Mouse (Mus musculus): ENCODE measurements around the gene Fmo5. TPM values are rescaled to one million over a fixed set of nuclear protein-coding genes. Genes with fewer than 3 reads are reported as not detected.

The Fmo5 gene
- polyA plus RNA-seq, 2 experiments from 2014 or later: 13.4 to 14.9 TPM

GRCm38 (mm10) chr3:97633456-97633855, 4.9 kb downstream of the Fmo5 start:
- no peak for ATAC-seq

DNA sequence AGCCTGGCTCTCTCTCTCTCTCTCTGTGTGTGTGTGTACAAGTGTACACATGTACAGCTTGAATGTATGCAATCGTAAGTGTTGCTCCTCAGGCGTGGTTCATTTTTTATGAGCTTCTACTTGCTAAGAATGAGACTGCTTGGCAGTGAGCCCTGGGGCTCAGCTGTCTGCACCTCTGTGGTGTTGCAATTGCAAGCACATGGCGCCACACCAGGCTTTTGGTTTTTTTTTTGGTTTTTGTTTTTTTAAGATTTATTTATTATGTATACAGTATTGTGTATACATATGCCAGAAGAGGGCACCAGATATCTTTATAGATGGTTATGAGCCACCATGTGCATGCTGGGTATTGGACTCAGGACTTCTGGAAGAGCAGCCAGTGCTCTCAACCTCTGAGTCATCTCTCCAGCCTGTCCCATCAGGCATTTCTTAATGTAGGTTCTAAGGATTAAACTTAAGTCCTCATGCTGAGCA, 5.7 kb downstream of the Fmo5 start:
- ATAC-seq: no peak

GRCm38 (mm10) chr3:97641396-97641795, 12.8 kb downstream of the Fmo5 start:
- ATAC-seq: no peak

- no peak for ATAC-seq
These were observed 13.4 kb downstream of the Fmo5 start for GRCm38 (mm10) chr3:97642001-97642400.

GRCm38 (mm10) chr3:97648518-97648917, 19.9 kb downstream of the Fmo5 start:
- ATAC-seq: no peak

DNA sequence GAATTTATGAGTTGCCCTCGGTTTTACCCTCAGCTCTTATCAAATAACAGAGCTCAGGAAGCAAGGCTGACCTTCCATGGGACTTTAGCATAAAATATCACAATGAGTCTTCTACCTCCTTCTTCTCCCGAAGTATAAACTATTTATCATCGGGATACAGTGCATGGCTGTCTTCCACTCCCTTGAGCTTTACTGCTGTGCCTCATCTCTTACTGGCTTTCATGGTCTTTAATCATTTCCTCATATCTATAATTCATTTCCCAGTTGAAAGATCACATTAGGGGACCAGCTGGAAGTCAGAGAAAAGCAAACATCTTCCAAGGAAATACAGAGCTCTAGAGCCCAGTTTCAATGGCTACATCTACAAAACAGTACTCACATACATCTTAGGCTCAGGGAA, 20.4 kb downstream of the Fmo5 start:
- ATAC-seq: no peak

GRCm38 (mm10) chr3:97649469-97649868, 20.9 kb downstream of the Fmo5 start:
- no peak for ATAC-seq

- ATAC-seq: no peak
These were observed 23.0 kb downstream of the Fmo5 start for GRCm38 (mm10) chr3:97651604-97652003.

DNA sequence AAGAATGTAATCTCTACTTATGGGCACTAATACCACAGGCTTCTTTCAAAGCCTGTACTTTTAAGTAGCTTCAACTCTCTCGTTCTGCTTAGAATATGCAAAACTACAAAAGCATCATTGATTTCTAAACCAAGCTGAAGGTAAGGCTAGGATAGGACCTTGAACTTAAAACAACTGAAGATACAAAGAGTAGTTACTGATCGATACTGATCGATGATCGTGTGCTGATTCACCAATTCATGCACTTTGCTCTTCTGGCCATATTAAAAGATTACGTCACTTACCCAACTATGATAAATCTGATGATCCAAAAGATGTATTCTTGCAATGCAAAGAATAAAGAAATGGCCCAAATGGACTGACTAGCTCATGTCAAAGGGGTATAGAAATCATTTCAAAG, 25.2 kb downstream of the Fmo5 start:
- no peak for ATAC-seq

DNA sequence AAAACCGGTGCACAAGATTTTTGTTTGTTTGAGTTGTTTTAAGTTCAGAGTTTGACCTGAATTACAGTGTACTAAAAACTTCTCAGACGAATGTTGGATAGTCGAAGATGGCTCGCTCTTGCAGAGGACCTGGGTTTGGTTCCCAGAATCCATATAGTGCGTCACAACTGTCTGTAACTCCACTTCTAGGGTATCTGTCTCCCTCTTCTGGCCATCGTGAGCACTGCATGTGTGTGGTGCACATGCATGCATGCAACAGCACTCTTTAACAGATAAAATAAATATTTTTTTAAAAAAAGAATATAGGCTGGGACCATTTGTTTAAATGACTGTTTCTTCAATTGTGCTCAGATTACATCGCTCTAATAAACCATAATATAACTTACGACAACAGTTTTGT, 26.3 kb downstream of the Fmo5 start:
- ATAC-seq: no peak

DNA sequence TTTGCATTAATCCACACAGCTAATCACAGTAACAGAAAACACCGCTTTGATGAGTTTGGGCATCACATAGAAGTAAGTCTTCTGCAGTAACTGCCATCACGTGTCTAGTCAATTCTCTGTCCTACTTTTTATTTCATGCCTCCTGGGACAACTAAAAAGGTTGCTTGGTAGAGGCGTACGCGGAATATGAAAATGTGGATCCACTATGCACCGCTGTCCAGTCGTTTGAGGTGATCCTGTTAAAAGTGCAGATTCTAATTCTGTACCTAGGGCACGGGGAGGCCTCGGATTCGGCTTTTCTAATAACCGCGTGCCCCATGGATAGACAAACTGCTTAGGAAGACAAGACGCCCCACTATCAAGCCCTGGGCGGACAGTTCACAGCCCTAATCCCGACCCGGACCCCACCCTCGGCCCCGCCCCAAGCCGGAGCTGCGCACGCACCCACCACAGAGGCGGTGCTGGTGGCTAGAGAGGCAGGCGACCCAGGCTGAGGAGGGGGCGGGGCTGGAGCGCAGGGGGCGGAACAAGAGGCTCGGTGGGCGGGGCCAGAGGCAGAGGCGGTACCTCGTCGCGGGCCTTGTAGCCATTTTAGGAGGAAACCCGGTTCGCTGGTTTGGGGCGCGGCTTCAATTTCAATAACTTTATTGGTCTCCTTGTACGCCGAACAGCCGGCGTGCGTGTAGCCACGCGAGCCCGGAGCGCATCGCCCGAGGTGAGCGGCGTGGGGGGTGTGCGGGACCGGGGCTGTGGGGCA, 29.2 kb downstream of the Fmo5 start, which contains the start of gene Prkab2:
Gene Prkab2, plus strand, starts transcription at position 539 of the 757 bp plus-strand sequence.
- peak; percentile 91 for ATAC-seq

GRCm38 (mm10) chr3:97658426-97659193, 30.0 kb downstream of the Fmo5 start:
- peak; percentile 66 for ATAC-seq

DNA sequence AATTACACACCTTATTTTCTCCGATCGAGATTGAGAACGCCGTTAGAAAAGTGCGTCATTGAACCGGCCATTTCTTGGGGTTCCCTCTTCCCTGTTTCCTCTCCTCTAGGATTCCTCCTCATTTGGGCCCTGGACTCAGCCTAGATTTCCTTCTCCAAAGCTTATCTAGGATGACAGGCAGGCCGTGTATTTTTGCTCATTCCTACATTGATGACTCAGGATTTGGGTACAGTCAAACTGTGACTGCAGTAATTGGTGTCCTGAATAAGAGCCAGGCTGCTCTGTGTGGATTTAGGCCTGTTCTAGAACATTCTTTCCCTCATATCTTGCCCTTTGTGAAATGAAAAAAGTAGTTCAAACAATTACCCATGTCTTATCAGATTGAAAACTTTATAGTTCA, 31.1 kb downstream of the Fmo5 start:
- no peak for ATAC-seq

GRCm38 (mm10) chr3:97661206-97661605, 32.6 kb downstream of the Fmo5 start:
- ATAC-seq: no peak

DNA sequence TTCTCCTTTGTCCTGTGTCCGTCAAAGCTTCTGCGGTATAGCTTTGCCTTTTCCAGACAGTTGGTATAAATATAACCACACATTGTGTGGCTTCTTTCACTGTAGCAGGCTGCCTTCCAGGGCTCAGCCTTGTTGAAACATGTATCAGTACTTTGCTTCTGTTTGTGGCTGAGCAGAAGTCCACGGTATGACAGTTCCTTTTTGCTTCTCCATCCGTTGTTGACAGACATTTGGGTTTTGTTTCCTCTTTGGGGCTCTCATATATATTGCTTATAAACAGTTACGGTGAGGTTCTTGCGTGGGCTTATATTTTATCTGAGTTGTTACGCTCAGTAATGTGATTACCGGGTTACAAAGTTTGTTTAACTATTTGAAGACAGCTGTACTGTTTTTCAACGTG, 36.9 kb downstream of the Fmo5 start:
- no peak for ATAC-seq

- no peak for ATAC-seq
These were observed 37.5 kb downstream of the Fmo5 start for GRCm38 (mm10) chr3:97666154-97666553.

DNA sequence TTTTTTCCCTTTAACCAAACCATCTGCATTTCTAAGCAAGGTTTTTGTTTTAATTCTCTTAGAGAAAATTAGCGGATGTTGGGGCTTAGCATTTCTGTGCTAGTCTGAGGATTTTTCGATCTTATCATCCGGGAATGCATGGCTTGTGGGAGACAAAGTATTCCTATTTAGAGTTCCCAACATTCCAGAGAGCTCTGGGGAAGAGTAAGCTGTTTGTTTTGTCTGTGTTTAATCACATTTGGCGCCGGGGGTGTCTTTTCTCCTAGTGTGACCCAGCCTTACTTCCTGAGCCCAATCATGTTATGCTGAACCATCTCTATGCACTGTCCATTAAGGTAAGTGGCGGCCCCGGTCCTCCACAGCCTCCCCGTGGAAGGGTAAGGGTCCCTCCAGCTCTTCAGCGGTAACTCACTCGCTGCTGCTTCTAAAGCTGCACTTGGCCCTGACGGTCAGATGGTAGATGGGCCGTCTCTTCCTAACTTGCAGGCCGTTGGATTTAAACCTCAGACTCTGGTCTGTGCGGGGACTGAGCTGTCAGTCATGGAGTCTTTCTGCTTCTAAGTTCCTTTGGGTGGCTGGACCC, 38.6 kb downstream of the Fmo5 start:
- ATAC-seq: no peak

- ATAC-seq: no peak
These were observed 46.1 kb downstream of the Fmo5 start, which contains the start of gene Gm17651 for GRCm38 (mm10) chr3:97674644-97675110. Gm17651 (minus strand) TSS chr3:97674694.

- ATAC-seq: no peak
These were observed 47.5 kb downstream of the Fmo5 start for GRCm38 (mm10) chr3:97676126-97676525.

DNA sequence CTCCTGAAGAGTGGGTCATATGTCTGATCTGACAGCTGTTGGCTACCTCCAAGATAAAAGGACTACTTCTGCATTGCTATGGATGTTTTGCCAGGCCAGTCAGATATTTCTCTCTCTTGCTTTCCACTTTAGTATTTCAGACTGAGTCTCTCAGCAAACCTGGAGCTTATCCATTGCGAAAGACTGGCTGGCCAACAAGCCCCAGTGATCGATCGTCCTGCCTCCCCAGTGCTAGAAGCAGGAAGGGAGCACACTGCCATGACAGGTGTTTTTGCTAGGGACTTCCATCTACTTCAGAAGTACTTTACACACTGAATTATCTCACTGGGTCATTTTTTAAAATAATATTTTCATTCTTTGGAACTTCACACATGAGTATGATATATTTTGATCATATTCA, 49.8 kb downstream of the Fmo5 start:
- no peak for ATAC-seq

GRCm38 (mm10) chr3:97680631-97681320, 52.2 kb downstream of the Fmo5 start:
- peak; percentile 85 for ATAC-seq

GRCm38 (mm10) chr3:97681321-97682158, 52.9 kb downstream of the Fmo5 start:
- ATAC-seq: peak; percentile 76
